Mouse (Mus musculus): ENCODE results near the gene Ttc25.
"Not testable (repeated sequence)": the region's sequence is repeated elsewhere in the genome, so short reads cannot be mapped to it uniquely, and the experiment has no call there.

Ttc25 gene

DNA sequence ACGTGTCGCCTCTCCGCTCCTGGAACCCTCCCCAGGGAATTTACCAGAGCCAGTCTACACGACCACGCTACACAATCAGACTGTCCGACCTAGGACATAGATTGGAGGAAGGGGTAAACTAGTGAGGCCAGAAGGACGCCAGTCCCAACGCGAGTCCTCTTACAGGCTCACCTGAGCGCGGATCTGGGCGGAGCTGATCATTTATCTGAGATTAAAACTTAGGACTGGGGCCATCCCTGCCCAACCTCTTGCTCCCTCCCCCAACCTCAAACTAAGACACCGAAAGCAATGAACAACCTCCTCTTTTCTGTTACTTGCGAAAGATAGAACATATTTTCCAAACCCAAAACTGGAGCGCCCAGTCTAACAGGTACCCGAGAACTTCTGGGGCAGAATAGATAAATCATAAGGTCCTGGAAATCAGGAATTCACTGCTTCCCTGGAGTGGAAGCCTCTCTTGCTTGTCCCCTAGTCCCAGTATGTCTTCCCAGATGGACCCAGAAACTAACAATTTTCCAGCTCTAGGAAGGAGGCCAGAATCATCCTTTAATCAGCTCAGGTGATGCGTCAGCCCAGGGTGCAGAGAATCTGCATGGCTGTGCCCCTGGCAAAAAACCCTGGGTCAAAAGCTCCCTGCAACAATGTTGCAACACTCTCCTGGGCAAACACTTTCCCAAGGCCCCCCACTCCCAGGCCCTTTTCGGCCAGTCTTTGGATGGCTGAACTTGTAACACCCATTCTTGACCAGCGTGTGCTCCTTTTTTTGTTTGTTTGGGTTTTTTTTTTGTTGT lies 16.8 kb upstream of the Ttc25 start:
- DNase-seq (ENCODE audit: low spot score), result no peak

DNA sequence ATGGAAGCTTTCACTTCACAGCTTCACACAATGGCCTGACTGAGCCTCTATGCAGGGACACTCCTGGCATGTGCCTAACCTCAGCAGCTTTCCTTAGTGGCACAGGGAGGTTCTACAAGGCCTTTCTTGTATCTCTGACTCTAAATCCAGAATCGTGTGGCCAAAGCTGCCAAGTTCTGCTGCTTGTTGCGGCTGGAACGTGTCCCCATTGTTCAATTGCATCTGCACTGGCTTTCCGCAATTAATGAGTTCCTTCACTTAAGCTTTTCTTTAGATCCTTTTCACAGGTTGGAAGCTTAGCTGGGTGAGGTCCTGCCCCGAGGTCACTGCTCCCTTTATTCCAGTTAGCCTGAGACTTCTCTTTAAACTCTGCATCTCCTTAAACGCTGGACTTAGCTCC lies 11.5 kb upstream of the Ttc25 start:
- no peak for DNase-seq (ENCODE audit: low spot score)

DNA sequence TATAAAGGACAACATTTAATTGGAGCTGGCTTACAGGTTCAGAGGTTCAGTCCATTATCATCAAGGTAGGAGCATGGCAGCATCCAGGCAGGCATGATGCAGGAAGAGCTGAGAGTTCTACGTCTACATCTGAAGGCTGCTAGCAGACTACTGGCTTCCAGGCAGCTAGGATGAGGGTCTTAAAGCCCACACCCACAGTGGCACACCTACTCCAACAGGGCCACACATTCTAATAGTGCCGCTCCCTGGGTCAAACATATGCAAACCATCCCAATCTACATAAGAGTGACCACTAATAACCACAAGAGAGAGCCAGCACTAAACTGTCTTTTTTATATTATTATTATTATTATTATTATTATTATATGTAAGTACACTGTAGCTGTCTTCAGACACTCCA lies 11.0 kb upstream of the Ttc25 start:
- not testable (repeated sequence) for DNase-seq (ENCODE audit: low spot score)

DNA sequence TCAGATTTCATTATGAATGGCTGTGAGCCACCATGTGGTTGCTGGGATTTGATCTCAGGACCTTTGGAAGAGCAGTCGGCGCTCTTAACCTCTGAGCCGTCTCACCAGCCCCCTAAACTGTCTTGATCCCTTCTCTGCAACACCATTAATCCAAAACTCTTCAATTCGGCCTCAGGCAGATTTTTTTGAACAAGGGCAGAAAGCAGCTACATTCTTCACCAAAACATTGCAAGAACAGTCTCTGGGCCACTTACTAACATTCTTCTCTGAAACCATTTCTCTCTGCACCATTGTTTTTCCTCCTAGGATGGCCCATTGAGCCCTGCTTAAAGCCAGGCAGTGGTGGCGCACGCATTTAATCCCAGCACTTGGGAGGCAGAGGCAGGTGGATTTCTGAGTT lies 10.6 kb upstream of the Ttc25 start:
- DNase-seq (ENCODE audit: low spot score), result not testable (repeated sequence)

DNA sequence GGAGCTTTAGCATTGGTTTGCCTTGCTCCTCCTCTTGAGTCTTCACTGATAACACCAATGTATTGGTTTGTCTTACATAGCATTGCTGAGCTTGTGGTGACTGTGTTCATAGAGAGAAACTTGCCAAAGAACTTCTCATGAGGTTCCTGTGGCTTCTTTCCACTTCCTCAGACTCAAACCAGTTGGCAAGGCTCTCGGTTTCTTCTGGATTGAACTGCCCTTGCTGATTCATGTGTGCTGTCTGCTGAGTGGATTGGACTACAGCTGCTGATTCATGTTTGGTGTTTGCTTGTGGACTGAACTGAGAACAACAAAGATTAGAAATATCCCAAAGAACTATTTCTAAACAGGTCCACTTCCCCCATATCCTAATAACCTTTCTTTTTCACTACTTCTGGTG lies 9.4 kb upstream of the Ttc25 start:
- no peak for DNase-seq (ENCODE audit: low spot score)

DNA sequence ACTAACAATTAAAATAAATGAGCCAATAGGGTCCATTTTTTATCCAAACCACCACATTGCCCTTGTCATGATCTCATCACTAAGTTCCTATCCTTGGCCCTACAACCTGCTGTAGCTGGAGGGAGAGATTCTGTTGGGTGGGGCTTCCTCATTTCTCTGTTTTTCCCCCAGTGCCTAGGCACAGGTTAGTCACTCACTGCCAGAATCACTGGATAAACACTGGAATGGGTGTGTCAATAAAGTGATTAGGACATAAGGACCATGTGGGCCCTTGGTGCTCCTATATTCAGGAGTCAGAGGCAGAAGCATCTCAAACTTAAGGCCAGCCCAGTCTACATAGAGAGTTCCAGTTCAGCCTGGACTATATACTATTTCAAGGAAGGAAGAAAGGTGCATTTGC lies 8.9 kb upstream of the Ttc25 start:
- no peak for DNase-seq (ENCODE audit: low spot score)

DNA sequence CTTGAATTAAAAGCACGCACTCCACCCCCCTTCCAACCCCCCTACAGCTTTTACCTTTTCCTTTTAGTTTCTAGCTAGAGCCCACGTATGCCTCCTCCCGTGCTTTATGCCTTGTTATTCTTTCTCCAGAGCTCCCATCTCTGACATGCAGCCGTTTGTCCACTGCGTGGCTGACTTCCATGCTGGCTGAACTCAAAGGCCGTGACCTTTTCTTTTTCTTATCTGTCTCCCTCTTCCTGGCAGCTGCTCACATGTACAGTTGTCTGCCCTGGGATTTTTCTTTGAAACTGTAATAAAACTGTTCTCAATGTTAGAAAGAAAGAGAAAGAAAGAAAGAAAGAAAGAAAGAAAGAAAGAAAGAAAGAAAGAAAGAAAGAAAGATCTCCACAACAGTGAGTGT lies 4.4 kb upstream of the Ttc25 start:
- no peak for DNase-seq (ENCODE audit: low spot score)

DNA sequence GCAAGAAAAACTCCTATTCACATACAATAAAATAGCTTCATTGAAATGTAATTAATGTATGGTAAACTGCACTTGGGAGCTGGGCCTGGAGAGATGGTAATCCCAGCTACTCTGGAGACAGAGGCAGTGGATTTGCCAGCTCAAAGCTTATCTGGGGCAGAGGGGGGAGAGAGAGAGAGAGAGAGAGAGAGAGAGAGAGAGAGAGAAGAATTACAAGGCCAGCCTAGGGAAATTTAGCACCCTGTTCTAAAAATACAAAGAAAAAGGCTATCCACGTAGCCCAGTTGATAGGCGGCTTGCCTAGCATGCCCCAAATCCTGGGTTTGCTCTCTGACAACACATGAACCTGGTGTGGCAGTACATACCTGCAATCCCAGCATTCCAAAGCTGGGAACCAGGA lies 3.8 kb upstream of the Ttc25 start:
- no peak for DNase-seq (ENCODE audit: low spot score)

DNA sequence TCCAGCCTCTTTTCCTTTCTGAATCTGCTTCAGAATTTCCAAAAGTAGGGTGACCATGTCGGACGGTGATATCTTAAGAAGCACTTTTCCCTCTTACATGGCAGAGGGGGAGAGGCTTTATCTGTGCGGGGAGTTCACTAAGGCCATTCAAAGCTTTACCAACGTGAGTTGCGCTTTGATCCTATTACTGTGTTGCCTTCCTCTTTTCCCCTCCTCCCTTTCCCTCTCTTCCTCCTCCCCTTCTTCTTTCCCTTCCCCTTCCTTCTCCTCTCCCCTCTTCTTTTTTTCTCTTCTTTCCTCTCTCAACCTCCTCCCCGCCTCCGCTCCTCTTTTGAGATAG lies 309 bp downstream of the Ttc25 start:
- DNase-seq (ENCODE audit: low spot score), result no peak

DNA sequence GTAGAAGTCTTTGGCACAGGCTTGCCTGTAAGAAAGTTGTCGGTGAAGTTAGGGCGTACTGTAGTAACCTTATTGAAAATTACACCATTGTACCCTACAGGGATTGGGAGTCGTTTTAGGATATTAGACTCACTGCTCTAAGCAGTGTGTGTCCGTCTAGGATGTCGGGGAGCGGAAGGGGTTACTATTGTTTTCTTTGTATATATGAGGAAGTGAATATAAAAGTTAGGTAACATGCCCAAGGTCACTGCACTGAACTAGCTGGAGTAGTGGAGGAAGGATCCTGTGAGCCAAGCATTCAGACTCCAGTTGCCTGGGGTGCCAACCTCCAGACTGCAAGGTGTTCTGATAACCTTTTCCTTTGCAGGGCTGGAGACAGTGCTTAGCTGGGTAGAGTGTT lies 1.5 kb downstream of the Ttc25 start:
- no peak for DNase-seq (ENCODE audit: low spot score)

DNA sequence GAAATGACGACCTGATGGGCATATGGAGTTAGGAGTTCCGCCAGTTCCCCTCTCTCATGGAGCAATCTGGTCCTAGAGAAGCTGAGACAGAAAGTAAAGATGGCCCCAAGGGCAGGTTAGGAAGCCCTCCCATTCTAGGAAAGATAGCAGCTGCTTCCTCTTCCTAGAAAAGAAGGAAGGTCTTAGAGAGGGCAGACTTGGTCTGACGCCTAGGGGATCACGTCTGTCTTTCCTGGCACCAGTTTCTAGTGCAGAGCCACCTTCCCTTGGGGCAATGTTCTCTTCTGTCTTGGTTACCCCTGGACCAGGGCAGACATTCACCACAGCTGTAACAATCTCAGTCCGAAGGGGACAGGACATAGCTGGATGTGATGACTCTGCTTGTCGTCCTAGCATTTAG lies 2.7 kb downstream of the Ttc25 start:
- DNase-seq (ENCODE audit: low spot score), result no peak

DNA sequence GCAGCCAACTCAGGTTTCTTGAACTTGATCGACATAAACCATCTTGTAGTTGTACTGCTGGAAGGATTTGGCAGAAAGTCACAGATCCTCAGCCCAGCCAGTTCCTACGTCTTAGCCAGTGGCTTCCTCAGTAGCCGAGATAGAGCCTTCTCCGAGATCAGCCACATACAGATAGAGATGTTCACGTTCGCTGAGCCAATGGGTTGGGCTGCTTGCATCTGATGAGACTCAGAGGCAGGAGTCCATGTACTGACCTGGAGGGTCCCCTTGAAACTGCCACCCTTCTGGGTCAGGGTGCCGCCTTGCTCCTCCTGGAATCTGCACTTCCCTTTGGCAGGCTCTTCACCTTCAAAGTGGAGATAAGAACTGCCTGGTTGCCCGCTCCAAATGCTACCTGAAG lies 4.1 kb downstream of the Ttc25 start:
- no peak for DNase-seq (ENCODE audit: low spot score)

DNA sequence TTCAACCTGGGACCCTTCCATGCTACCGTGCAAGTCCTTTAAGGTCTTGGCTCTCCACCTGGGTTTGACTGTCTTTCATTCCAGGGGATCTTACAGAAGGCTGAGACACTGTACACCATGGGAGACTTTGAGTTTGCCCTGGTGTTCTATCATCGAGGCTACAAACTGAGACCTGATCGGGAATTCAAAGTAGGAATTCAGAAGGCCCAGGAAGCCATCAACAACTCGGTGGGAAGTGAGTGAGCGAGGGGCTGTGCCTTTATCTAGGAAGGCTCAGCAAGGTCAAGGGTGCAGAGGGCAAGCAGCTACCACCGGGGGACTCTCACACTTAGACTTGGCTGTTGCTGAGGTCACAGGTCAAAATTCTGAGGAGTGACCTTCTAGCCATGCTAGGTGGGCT lies 4.7 kb downstream of the Ttc25 start:
- no peak for DNase-seq (ENCODE audit: low spot score)

DNA sequence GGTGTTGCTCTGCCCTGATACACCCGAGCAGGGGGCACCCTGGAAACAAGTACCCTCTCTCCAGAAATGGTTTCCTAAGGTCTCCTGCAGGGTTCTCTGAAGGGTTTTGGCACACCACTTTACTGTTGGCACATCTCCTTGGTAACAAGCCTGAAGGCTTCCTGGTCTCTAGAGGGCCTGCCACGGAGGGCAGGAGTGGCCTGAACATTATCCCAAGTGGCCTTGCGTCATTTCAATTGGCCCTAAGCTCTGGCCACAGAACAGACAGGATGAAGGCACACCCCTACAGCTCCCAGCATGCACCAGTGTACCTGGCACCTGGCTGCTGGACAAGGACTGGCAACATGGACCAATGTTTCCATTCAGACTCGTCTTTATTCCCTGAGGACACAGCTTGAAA lies 7.4 kb downstream of the Ttc25 start:
- DNase-seq (ENCODE audit: low spot score), result no peak

DNA sequence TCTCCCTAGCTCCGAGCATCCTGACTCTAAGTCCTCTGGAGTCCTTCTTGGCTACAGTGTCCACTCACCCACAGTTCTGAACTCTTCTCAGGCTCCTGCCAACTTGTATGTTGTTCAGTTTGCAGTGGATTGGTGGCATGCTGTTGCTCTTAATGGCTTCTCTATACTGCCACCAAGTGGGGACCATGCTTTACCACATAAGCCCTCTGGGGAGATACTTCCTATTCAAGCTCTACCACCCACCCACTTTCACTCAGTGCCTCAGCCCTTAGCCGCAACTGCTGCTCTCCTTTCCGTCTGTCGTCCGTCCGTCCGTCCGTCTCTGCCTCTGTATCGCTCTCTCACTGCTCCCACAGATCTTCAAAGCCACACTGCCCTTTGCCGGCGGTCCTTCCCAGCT lies 10.2 kb downstream of the Ttc25 start:
- no peak for DNase-seq (ENCODE audit: low spot score)

DNA sequence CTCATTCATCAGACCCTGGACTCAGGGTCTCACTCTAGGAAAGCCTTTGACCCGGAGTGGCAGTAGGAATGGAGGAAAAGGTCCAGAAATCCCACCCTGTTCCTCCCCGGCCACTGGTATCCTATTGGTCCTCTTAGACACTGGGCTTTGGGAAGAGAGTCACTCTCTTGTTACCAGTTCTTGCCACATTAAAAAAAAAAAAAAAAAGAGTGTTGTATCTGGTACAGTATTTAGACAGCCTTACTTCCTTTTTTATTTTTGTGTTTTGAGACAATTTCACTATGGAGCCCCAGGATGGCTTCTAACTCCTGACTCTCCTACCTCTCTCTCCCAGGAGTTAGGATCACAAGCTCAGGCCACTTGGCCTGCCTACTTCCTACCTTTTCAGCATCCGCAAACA lies 12.2 kb downstream of the Ttc25 start:
- no peak for DNase-seq (ENCODE audit: low spot score)

DNA sequence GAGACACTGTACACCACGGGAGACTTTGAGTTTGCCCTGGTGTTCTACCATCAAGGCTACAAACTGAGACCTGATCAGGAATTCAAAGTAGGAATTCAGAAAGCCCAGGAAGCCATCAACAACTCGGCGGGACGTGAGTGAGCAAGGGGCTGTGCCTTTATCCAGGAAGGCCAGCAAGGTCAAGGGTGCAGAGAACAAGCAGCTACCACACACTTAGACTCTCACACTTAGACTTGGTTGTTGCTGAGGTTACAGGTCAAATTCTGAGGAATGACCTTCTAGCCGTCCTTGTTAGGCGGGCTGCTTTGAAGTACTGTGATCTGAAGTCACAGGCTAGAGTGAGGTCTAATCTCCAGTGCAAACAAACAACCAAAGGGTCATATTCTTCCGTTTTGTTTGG lies 14.1 kb downstream of the Ttc25 start:
- no peak for DNase-seq (ENCODE audit: low spot score)

DNA sequence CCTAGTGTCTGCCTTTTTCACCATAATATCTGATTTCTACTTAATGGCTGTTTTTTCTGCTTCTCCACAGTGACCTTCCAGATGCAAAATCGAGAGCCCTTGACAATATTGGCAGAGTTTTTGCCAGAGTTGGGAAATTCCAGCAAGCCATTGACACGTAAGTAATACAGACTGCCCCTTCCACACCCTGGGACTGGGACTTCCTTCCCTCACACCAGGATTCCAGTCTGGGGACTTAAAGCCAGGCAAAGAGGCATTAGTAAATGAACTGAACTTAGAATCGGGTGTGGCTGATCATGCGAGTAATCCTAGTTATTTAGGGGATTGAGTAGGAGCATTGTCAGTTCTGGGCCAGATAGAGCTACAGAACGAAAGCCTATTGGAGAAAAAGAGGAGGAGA lies 16.3 kb downstream of the Ttc25 start:
- no peak for DNase-seq (ENCODE audit: low spot score)

DNA sequence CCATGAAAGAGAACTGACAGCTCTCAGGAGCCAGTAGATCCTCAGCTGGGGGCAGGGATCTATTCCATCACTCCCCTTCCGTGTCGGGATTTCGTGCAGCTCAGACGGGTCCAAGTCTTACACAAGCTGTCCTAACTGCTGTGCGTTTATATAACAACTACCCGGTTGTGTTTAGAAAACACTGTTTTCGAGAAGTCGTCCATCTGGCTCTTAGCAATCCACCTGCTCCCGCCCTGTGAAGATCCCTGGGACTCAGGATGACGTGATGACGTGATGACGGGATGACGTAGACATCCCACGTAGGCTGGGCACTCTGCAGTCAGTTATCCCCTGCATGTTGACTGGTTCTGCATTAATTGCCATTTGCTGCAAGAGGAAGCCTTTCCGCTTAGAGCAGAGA lies 18.9 kb downstream of the Ttc25 start:
- no peak for DNase-seq (ENCODE audit: low spot score)

DNA sequence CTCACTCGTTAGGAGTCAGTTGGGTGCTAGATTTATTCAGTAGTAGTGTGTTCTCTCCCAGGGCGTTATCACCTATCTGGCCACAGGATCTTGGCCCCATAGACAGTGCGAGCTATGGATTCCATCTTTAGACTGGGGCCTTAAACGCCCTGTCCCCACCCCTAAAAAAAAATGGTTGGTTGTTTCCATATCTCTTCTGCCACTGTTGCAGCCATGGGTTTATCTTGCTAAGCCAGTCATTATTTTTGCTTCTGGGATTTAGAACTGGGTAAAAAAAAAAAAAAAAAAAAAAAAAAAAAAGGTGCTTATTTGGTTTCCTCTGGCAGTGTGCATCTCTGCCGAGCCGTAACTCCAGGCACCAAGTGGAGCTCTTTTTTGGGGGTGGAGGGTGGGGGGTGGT lies 19.3 kb downstream of the Ttc25 start:
- DNase-seq (ENCODE audit: low spot score), result no peak

DNA sequence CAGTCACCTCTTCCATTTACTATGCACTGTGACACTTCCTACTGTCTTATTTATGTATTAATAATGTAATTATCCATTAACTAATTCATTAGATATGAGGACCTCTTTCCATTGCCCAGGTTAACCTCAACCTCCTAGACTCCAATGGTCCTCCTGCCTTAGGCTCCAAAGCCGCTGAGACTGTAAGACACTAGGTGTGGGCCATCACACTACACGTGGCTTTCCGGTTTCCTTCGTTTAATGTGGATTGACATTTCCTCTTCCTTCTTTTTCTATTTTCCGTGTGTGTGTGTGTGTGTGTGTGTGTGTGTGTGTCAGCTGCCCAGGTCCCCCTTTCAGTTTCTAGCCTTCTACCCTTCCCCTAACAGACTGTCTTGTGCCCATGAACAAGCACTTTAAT lies 21.8 kb downstream of the Ttc25 start:
- no peak for DNase-seq (ENCODE audit: low spot score)

DNA sequence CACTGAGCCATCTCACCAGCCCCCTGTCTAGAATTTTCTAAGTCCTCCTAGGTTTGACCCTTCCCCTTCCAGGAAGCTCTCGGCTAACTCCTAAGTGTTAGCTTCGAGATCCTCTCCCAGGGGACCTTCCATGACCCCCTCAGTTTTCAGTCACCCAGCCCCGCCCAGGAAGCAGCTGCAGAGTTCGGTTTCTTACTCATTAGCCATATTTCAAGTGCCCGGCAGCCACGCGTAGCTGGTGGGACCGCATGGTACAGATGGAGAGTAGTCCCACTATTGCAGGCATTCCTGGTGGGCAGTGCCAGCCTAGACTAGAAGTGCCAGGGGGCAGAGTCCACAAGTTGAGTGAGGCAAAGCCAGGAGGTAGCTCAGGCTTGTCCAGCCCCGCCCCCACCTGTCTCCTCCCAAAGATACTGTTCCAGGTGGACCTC lies 22.4 kb downstream of the Ttc25 start:
- no peak for DNase-seq (ENCODE audit: low spot score)

DNA sequence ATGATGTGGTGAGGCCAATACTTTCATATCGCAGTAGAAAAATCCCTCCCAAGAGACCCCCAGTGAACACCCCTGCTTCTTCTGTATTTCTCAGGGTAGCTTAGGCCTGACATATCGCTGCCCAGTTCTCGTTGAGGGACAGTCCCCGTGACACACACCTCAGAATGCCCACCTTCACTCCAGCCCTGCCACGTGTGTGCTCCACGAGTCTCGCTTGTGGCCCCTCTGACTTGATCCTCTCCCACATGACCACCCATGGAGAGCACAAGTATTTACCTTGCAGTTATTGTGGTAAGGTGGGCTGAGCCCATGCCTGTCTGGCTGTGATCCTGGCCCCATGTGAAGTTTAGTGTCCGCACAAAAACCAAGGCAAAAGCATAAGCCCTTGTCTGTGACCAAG lies 23.3 kb downstream of the Ttc25 start:
- no peak for DNase-seq (ENCODE audit: low spot score)

DNA sequence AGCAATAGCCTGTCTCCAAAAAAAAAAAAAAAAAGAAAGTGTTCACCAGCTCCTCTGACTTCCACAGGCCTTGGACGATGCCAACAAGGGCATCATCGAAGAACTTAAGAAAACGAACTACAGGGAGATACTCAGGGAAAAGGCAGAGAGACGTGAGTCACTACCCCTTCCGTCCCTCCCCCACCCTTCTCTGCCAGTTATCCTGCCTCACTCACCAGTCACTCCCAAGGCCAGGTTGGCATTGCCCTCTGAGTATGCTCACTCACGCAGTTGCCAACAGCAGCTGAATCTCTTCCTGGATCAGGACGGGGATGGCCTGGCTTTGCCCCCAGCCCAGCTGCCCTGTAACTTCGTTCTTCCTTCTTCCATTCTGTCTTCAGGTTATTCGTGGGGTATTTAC lies 24.4 kb downstream of the Ttc25 start:
- no peak for DNase-seq (ENCODE audit: low spot score)
